Mouse (Mus musculus) lung, embryonic 15.5 days (tissue): ENCODE measurements around the gene Lmx1b. TPM values are rescaled to one million over a fixed set of nuclear protein-coding genes. Genes with fewer than 3 reads are reported as not detected.
A peak's percentile ranks its signal among the peaks of the same experiment; 100 is the strongest.

Source experiments
- ATAC-seq: fragments of 200-750 bp; cut with Nextera tagmentation; 2 replicates; pipeline ENCODE4 v1.8.0; 2017; ENCODE audit warnings: moderate number of reproducible peaks, borderline replicate concordance; ENCODE audit not compliant: low FRiP score, low TSS enrichment; ENCODE audit errors: extremely low read depth
- H3K27ac ChIP-seq: fragments of 300-500 bp; sonication (generic); 2 replicates; pipeline ENCODE4 v1.5.1; 2015; ENCODE audit warnings: moderate library complexity, mild to moderate bottlenecking, inconsistent platforms
- H3K27me3 ChIP-seq: fragments of 300-500 bp; sonication (generic); 2 replicates; pipeline ENCODE4 v1.6.1; 2015; ENCODE audit warnings: inconsistent platforms
- H3K36me3 ChIP-seq: fragments of 300-500 bp; sonication (generic); 2 replicates; pipeline ENCODE4 v1.6.1; 2015; ENCODE audit warnings: inconsistent platforms
- H3K4me1 ChIP-seq: fragments of 300-500 bp; sonication (generic); 2 replicates; pipeline ENCODE4 v1.6.1; 2015; ENCODE audit warnings: inconsistent platforms
- H3K4me2 ChIP-seq: fragments of 300-500 bp; sonication (generic); 2 replicates; pipeline ENCODE4 v1.6.1; 2015; ENCODE audit warnings: inconsistent platforms, mild to moderate bottlenecking, moderate library complexity
- H3K4me3 ChIP-seq: fragments of 300-500 bp; sonication (generic); 2 replicates; pipeline ENCODE4 v1.5.1; 2015; ENCODE audit warnings: mild to moderate bottlenecking, inconsistent platforms
- H3K9ac ChIP-seq: fragments of 300-500 bp; sonication (generic); 2 replicates; pipeline ENCODE4 v1.6.1; 2015; ENCODE audit warnings: inconsistent platforms
- H3K9me3 ChIP-seq: fragments of 300-500 bp; sonication (generic); 2 replicates; pipeline ENCODE4 v1.6.1; 2016; ENCODE audit warnings: inconsistent platforms
- WGBS: fragments of 180-500 bp; shearing (Covaris S2); methylation state at CpG from one replicate; pipeline ENCODE4 v1.1.7; 2015; 5-methylcytosine and 5-hydroxymethylcytosine counted together
- polyA plus RNA-seq: library from polyadenylated mRNA; unstranded; fragments of >200 nt; fragmentation: Nextera tagmentation; extraction: Ambion mirVana; gene quantifications from 2 replicates; pipeline ENCODE4 v1.2.1, GENCODE M21; 2015

Gene Lmx1b
- polyA plus RNA-seq, 1 experiment from 2014 or later, result 0.09 TPM

DNA sequence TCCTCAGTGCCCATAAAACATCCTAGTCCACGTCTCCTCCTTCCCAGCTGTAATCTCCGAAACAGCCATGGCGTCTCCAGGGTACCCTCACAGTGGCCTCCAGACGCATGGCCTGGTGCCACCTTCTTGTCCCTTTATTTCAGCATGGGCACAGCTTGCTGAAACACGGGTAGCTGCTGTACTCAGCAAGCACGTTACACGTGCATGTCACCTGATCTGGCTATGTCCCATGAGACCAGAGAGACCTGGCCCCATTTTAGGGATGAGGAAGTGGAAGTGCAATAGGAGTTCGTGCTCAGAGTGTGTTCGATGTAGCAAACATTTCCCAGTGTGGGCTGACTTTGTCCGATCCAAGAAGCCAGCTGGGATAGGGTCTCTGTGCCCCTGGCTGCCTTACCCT lies 70.6 kb downstream of the Lmx1b start:
- no peak for ATAC-seq

DNA sequence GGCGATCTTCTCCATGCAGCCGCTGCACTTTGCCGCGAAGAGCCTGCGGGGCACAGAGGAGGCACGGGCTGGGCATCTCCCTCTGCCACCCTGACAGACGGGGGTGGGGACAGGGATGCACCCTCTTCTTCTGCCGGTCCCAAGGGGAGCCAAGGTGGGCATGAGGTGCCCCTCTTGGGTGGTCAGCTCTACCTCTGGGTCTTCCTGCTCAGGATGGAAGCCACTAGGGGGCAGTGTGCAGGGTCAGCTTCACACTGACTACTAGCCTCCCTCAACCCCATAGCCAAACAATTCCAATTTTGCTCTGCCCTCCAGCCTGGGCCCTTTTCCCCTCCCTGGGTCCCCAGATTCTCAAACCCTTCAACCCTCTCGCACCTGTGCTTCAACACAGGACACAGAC lies 71.1 kb downstream of the Lmx1b start:
- H3K4me3 ChIP-seq, result no peak overlapping the region
- H3K36me3 ChIP-seq, result no peaks in the 10 kb centered on the region
- no peak for ATAC-seq
- H3K27ac ChIP-seq, result no peak overlapping the region
- peaks cover 53% of the 10 kb centered on the region for H3K27me3 ChIP-seq
- peaks cover 12% of the 10 kb centered on the region for H3K4me1 ChIP-seq
- H3K9me3 ChIP-seq, result no peaks in the 10 kb centered on the region
- WGBS, result 11% methylated on average over 9 of the region's 9 CpGs
- H3K4me2 ChIP-seq, result peak overlapping the region; percentile 16; the same call in 1 of the 2 replicates
- no peak overlapping the region for H3K9ac ChIP-seq

More for the DNA sequence above, 70.6 kb downstream of the Lmx1b start:
- no peaks in the 10 kb centered on the region for H3K9me3 ChIP-seq
- no peaks in the 10 kb centered on the region for H3K36me3 ChIP-seq
- H3K27ac ChIP-seq, result no peak overlapping the region
- H3K4me2 ChIP-seq, result no peak overlapping the region
- 74% methylated on average over 10 of the region's 10 CpGs for WGBS
- H3K27me3 ChIP-seq, result peaks cover 51% of the 10 kb centered on the region
- H3K9ac ChIP-seq, result no peak overlapping the region
- peaks cover 12% of the 10 kb centered on the region for H3K4me1 ChIP-seq
- H3K4me3 ChIP-seq, result no peak overlapping the region

- no peak overlapping the region for H3K4me2 ChIP-seq
- H3K36me3 ChIP-seq, result no peaks in the 10 kb centered on the region
- ATAC-seq, result no peak; the same call in 1 of the 2 replicates
- H3K9me3 ChIP-seq, result no peaks in the 10 kb centered on the region
- H3K27ac ChIP-seq, result no peak overlapping the region
- no peak overlapping the region for H3K4me3 ChIP-seq
- WGBS, result 33% methylated on average over 4 of the region's 4 CpGs
- H3K9ac ChIP-seq, result no peak overlapping the region
- peaks cover 12% of the 10 kb centered on the region for H3K4me1 ChIP-seq
- peaks cover 31% of the 10 kb centered on the region for H3K27me3 ChIP-seq
Measured at GRCm38 (mm10) chr2:33565886-33566285, 74.4 kb downstream of the Lmx1b start.

DNA sequence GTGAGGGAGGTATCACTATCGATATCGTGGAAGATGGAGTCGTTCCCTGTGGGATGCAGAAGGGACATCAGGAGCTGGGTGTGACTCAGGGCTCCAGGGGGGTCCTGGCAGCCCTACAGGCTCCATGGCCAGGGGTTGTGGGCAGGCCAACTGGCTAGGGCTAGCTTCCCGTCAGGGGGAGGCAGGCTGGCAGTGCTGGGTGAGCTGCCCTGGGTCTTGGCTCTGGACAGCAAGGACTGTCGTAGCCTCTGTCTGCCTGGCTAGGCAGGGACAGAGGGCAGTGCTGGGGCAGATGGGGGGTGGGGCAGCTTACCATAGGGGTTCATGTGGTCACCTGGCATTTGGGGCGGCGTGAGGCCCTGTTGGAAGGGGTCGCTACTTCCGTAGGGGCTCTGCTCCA lies 75.6 kb downstream of the Lmx1b start:
- Histone ChIP-seq H3K4me3 (no peak overlapping the region), H3K27ac (no peak overlapping the region), H3K4me1 (peaks cover 13% of the 10 kb centered on the region), H3K4me2 (no peak overlapping the region), H3K9ac (no peak overlapping the region), H3K9me3 (no peaks in the 10 kb centered on the region), H3K36me3 (no peaks in the 10 kb centered on the region), H3K27me3 (peaks cover 25% of the 10 kb centered on the region)
- WGBS, result 82% methylated on average over 9 of the region's 9 CpGs
- ATAC-seq, result no peak

GRCm38 (mm10) chr2:33559752-33560151 lies 80.6 kb downstream of the Lmx1b start:
- Histone ChIP-seq H3K4me2 (peak overlapping the region; percentile 20; the same call in 1 of the 2 replicates), H3K36me3 (no peaks in the 10 kb centered on the region), H3K9ac (no peak overlapping the region), H3K27me3 (0 out of 2 replicates have a peak, but pooled peaks cover 9% of the 10 kb centered on the region), H3K27ac (no peak overlapping the region), H3K4me1 (peaks cover 9% of the 10 kb centered on the region; the same call in 1 of the 2 replicates), H3K4me3 (no peak overlapping the region), H3K9me3 (no peaks in the 10 kb centered on the region)
- no peak for ATAC-seq
- WGBS, result 6% methylated on average over 6 of the region's 6 CpGs

- WGBS, result 24% methylated on average over 7 of the region's 7 CpGs
- H3K4me2 ChIP-seq, result peak overlapping the region; percentile 20; the same call in 1 of the 2 replicates
- H3K9me3 ChIP-seq, result no peaks in the 10 kb centered on the region
- H3K4me3 ChIP-seq, result no peak overlapping the region
- H3K4me1 ChIP-seq, result peaks cover 9% of the 10 kb centered on the region; the same call in 1 of the 2 replicates
- no peaks in the 10 kb centered on the region for H3K36me3 ChIP-seq
- no peak overlapping the region for H3K9ac ChIP-seq
- no peak for ATAC-seq
- 0 out of 2 replicates have a peak, but pooled peaks cover 6% of the 10 kb centered on the region for H3K27me3 ChIP-seq
- H3K27ac ChIP-seq, result no peak overlapping the region
Measured at GRCm38 (mm10) chr2:33559334-33559733, 81.0 kb downstream of the Lmx1b start.

GRCm38 (mm10) chr2:33558233-33558632 lies 82.1 kb downstream of the Lmx1b start:
- 3% methylated on average over 6 of the region's 6 CpGs for WGBS
- no peak overlapping the region for H3K4me2 ChIP-seq
- peaks cover 9% of the 10 kb centered on the region; the same call in 1 of the 2 replicates for H3K4me1 ChIP-seq
- H3K27ac ChIP-seq, result no peak overlapping the region
- H3K36me3 ChIP-seq, result no peaks in the 10 kb centered on the region
- H3K9ac ChIP-seq, result no peak overlapping the region
- no peak for ATAC-seq
- H3K27me3 ChIP-seq, result 0 out of 2 replicates have a peak, but pooled peaks cover 5% of the 10 kb centered on the region
- H3K9me3 ChIP-seq, result no peaks in the 10 kb centered on the region
- no peak overlapping the region for H3K4me3 ChIP-seq

- no peak overlapping the region for H3K9ac ChIP-seq
- H3K27me3 ChIP-seq, result 0 out of 2 replicates have a peak, but pooled peaks cover 4% of the 10 kb centered on the region
- H3K4me3 ChIP-seq, result no peak overlapping the region
- no peaks in the 10 kb centered on the region for H3K36me3 ChIP-seq
- peak; percentile 33; the same call in 1 of the 2 replicates for ATAC-seq
- H3K4me1 ChIP-seq, result peaks cover 9% of the 10 kb centered on the region; the same call in 1 of the 2 replicates
- H3K4me2 ChIP-seq, result no peak overlapping the region
- no peak overlapping the region for H3K27ac ChIP-seq
- 30% methylated on average over 8 of the region's 8 CpGs for WGBS
- no peaks in the 10 kb centered on the region for H3K9me3 ChIP-seq
Measured at GRCm38 (mm10) chr2:33555573-33555972, 84.7 kb downstream of the Lmx1b start.

DNA sequence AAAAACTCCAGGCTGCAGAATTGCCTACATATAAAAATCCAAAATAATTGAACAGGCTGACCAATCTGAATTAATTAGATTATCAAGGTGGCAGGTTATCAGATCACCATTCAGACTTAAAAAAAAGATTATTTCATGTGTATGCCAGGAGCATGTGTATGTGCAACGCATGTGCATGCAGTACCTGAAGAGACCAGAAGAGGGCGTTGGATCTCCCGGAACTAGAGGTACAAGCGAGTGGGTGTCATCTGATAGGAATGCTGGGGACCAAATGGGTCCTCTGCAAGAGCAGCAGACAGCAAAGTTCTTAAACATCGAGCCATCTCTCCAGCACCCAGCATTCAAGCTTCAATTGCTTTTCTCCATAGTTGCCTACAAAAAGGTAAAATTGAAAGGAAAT lies 87.6 kb downstream of the Lmx1b start:
- H3K9ac ChIP-seq, result no peak overlapping the region
- H3K4me2 ChIP-seq, result no peak overlapping the region
- no peak overlapping the region for H3K4me3 ChIP-seq
- no peaks in the 10 kb centered on the region for H3K36me3 ChIP-seq
- ATAC-seq, result no peak
- 53% methylated on average over 5 of the region's 5 CpGs for WGBS
- no peaks in the 10 kb centered on the region for H3K4me1 ChIP-seq
- H3K27me3 ChIP-seq, result no peaks in the 10 kb centered on the region
- H3K27ac ChIP-seq, result no peak overlapping the region
- H3K9me3 ChIP-seq, result no peaks in the 10 kb centered on the region

- H3K9me3 ChIP-seq, result no peaks in the 10 kb centered on the region
- H3K36me3 ChIP-seq, result no peaks in the 10 kb centered on the region
- peaks cover 25% of the 10 kb centered on the region for H3K4me1 ChIP-seq
- H3K9ac ChIP-seq, result no peak overlapping the region
- H3K27me3 ChIP-seq, result peaks cover 28% of the 10 kb centered on the region
- no peak for ATAC-seq
- no peak overlapping the region for H3K4me2 ChIP-seq
- WGBS, result 80% methylated on average over 2 of the region's 2 CpGs
- H3K4me3 ChIP-seq, result no peak overlapping the region
- H3K27ac ChIP-seq, result 0 out of 2 replicates have a peak overlapping the region, but pooled peaks have one; percentile 21
Measured at GRCm38 (mm10) chr2:33547595-33547994, 92.7 kb downstream of the Lmx1b start.

DNA sequence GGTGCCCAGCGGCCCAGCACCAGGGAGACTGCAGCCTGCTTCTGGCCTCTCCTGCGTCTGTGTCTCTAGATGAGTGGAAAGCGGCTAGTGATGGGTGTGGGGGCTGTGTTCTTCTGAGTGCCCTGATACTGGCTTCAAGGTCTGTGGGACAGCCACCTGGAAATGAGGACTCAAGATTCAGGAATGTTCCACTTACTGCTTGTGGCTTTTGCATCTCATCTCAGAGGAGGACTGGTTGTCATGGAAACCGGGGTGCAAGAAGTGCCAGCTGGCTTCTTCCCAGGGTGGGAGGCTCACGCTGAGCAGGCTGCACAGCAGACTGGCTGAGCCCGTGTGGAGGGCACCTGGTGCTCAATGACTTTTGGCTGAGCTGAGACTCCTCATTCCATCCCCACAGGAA lies 93.4 kb downstream of the Lmx1b start:
- H3K4me2 ChIP-seq, result peak overlapping the region; percentile 26; the same call in 1 of the 2 replicates
- peak; percentile 82 for ATAC-seq
- H3K4me1 ChIP-seq, result peaks cover 25% of the 10 kb centered on the region
- H3K4me3 ChIP-seq, result no peak overlapping the region
- H3K36me3 ChIP-seq, result no peaks in the 10 kb centered on the region
- peak overlapping the region; percentile 66 for H3K27ac ChIP-seq
- no peak overlapping the region for H3K9ac ChIP-seq
- peaks cover 32% of the 10 kb centered on the region for H3K27me3 ChIP-seq
- H3K9me3 ChIP-seq, result no peaks in the 10 kb centered on the region
- 17% methylated on average over 6 of the region's 6 CpGs for WGBS

DNA sequence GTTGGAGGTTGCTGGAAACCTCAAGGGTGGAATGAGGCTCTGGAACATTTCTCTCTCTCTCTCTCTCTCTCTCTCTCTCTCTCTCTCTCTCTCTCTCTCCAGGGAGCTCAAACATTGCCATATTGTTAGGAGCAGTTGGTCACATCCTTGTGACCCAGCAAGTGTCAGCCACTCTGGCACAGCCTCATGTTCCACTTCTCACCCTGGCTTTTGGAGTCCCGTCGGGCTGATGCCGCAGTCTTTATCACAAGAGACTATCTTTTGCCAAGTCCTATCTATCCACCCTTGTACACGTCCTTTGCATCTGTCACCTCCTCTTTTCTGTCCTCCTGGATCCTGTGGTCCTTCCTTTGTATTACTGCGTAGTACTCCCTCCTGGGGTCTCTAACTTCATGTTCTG lies 94.3 kb downstream of the Lmx1b start:
- 78% methylated on average over 5 of the region's 5 CpGs for WGBS
- Histone ChIP-seq H3K4me3 (no peak overlapping the region), H3K27me3 (peaks cover 38% of the 10 kb centered on the region), H3K36me3 (no peaks in the 10 kb centered on the region), H3K4me1 (peaks cover 25% of the 10 kb centered on the region), H3K9me3 (no peaks in the 10 kb centered on the region), H3K9ac (no peak overlapping the region), H3K27ac (no peak overlapping the region), H3K4me2 (no peak overlapping the region)
- ATAC-seq, result no peak
